Mouse (Mus musculus) adrenal gland, adult 18-20 months (tissue): ENCODE measurements around the gene 4930578C19Rik. TPM values are rescaled to one million over a fixed set of nuclear protein-coding genes. Genes with fewer than 3 reads are reported as not detected.
"Not testable (repeated sequence)": the region's sequence is repeated elsewhere in the genome, so short reads cannot be mapped to it uniquely, and the experiment has no call there.

ENCODE experiments used
- DNase-seq, 2 experiments: peaks; one replicate each; pipeline ENCODE4 v3.0.0; 2021 to 2022; ENCODE audit warnings: low spot score in 2 of 2
- long read RNA-seq, 2 experiments: library from polyadenylated mRNA; stranded (forward); transcript quantifications; one replicate each; pipeline ENCODE4 v2.0.0; 2021
- total RNA-seq, 2 experiments: library from RNA; stranded (reverse); gene quantifications; 1 replicate in 1 of 2; 2 replicates in 1 of 2; pipeline ENCODE4 v1.2.3; 2021

Gene 4930578C19Rik
- under 1 TPM; 0.50 to 0.86 TPM for total RNA-seq
- long read RNA-seq, experiment 1, result 0 reads
- long read RNA-seq, experiment 2, result 0 reads

DNA sequence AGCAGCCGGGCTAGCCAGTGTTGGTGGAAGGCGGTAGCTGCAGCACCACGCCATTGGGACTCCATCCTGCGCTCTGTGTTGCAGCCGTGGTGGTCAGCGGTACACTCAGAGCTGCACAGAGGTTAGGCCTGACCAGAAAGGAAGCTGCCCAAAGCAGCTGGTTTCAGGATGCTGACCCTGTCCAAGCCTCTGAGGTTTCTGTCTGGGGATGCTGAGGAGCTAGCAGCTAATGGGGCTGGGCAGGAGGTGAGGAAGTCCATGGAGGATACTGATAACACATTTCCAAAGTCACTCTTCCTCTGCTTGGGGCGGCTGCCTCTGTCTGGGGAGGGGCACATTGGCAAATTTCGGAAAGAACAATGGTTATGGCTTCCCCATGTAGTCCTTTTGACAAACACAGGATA lies at the start of gene 4930578C19Rik:
Gene 4930578C19Rik, minus strand, starts transcription at position 200 of the 404 bp plus-strand sequence.
- DNase-seq, result no peak

GRCm38 (mm10) chrX:18467690-18468089 lies 6.5 kb upstream of the 4930578C19Rik start:
- no peak for DNase-seq

GRCm38 (mm10) chrX:18462879-18463278 lies 1.7 kb upstream of the 4930578C19Rik start:
- no peak for DNase-seq

GRCm38 (mm10) chrX:18451559-18451958 lies 9.6 kb downstream of the 4930578C19Rik start:
- no peak for DNase-seq

- DNase-seq, result peak; percentile 15 to 20
Measured at GRCm38 (mm10) chrX:18442066-18442465, 19.1 kb downstream of the 4930578C19Rik start.

- no peak for DNase-seq
Measured at GRCm38 (mm10) chrX:18425451-18425850, 35.7 kb downstream of the 4930578C19Rik start.

DNA sequence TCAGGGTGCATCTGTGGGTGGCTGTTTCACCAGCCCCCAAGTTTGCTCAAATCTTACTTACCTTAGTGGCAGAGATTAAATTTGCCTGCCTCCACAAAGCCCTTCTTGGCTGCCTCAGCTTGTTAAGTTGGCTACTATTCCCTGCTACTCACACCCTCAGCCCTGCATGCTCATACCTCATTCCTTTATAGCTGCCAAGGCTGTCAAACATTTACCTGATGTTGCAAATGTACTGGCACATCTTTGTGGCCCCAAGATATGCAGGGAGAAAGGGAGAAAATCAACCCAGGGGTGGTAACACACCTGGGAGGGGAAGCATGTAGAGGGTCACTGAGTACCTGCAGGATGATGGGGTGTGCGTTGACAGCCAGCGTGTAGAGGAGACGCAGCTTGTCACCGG lies 38.0 kb downstream of the 4930578C19Rik start:
- no peak for DNase-seq

DNA sequence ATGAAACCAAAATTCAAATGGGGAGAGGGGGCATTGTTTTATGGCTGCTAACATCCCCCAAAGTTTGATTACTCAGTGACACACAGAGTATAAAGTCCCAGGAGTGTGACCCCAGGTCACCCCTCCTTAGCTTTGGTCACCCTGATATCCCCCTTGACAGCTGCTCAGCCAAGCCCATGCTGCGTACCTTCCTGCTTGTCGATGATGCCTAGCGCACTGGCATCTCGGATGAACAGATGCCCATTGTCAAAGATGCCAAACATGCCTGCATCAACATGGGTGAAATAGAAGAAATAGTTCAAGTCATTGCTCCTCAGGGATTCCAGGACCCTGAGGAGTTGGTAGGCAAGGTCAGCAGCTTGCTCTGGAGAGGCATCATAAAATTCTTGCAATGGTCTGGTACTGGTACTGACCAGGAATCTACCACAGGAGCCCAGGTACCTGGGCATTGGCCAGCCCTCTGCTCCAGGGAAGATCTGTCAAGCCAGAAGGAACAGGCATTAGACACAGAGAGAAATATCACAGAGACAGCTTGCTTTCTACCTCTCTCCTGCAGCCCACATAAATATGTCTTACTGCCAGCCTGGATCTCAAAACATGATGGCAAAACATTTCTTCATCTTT lies 40.9 kb downstream of the 4930578C19Rik start:
- DNase-seq, result no peak

- DNase-seq, result no peak
Measured at GRCm38 (mm10) chrX:18418977-18419376, 42.2 kb downstream of the 4930578C19Rik start.

- DNase-seq, result no peak
Measured at GRCm38 (mm10) chrX:18414560-18414959, 46.6 kb downstream of the 4930578C19Rik start.

DNA sequence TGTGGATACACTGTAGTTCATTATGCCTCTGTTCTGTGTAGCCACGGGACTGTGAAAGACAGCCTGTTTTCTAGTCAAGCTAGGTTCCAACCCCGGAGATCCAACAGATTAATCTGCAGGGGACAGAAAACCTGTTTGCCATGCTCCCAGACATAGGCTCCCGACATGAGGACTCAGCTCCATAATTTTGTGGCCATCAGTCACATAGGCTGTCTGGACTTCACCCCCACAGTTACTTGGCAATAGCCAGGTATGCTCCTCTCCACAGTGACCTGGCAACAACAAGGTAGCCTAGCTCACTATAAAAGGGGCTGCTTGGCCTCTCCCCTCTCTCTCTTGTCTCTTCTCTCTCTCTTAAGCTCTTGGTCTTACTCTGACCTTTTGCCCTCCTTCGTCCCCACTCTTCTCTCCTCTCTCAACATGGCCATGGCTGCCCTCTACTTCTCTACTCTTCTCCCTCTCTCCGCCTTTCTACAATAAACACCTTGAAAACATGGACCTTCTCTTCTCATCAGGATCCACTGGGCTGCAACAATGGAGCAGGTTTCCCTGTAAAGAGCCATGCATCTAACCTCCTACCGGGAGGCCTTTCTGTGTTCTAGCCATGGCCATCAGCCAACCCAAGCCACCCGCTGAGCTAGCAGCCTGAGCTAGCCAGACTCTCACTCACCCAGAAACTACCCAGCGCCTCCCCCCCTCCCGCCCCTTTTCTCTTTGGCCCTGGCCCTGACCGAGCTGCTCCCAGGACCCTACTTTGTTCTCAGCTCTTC lies 49.9 kb downstream of the 4930578C19Rik start:
- DNase-seq, result no peak

DNA sequence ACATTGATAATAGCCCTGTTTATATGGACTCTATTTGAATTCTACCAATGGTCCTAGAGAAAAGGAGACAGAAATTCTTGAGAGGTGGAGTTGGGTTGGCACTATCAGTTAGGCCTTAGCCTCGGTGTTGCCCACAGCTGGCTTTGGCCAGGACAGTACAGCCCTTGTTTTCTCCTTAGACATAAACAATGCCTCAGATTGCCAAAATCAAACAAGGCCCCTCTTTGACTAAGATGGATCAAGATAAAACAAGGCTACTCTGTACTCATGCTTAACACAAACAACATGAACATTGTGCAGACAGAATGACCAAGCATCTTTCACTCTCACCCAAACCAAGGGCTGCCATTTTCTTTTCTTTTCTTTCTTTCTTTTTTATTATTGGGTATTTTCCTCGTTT lies 51.6 kb downstream of the 4930578C19Rik start:
- no peak for DNase-seq

DNA sequence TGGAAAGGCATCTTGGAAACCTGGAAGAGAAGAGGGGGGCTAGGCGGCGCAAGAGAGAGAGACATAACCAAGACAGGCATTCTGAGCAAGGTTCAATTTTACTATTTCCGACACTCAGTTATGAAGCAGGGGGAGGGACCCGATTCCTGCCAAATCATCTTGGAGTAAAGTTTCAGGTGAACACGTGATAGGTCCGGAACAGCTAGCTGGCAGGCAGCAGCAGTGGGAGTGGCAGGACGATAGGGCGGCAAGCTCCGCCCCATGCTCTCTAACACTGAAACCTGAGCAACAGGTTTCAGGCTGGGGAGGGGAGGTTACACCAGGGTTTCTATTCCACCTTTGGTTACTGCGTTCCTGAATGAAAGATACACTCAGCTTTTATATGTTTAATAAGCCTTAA lies 58.9 kb downstream of the 4930578C19Rik start:
- DNase-seq, result no peak

GRCm38 (mm10) chrX:18396700-18397099 lies 64.5 kb downstream of the 4930578C19Rik start:
- DNase-seq, result no peak

GRCm38 (mm10) chrX:18384181-18384580 lies 77.0 kb downstream of the 4930578C19Rik start:
- not testable (repeated sequence) for DNase-seq
